8 mouse cellular contexts compared by ENCODE assay signal in genomic region chr9:73557805-73558204, GRCm38 (mm10).
DNase-seq lines count a peak whose midpoint lies in the region; ATAC-seq lines count a peak whose summit lies in the region.
"Had no signal": no experiment of that assay in that cellular context is flagged by ENCODE, and none has a peak within 500 bp of the region (broad histone marks: within the 10 kb centered on the region; RNA-seq: fewer than 3 reads in every experiment).

No protein-coding gene starts in this region.

- no peaks in the 10 kb centered on the region for H3K9me3 ChIP-seq in liver, embryonic 12.5 days (replicated peaks)
- no peaks in the 10 kb centered on the region for H3K9me3 ChIP-seq in lung, embryonic 16.5 days (ENCODE audit: control insufficient read depth, low read length)
- H3K9me3 ChIP-seq: lung, embryonic 15.5 days had no signal

- 74% methylated on average over 2 of the region's 2 CpGs for WGBS in liver, embryonic 12.5 days (ENCODE audit: insufficient replicate concordance)
- WGBS in lung, embryonic 16.5 days = 30% methylated on average over 2 of the region's 2 CpGs

- H3K27ac ChIP-seq in liver, embryonic 12.5 days = no peak overlapping the region
- H3K27ac ChIP-seq in lung, embryonic 16.5 days (ENCODE audit: low read length) = no peak overlapping the region
- H3K27ac ChIP-seq: lung, embryonic 15.5 days had no signal

- ATAC-seq in liver, embryonic 12.5 days = no peak
- peak; percentile 72; the same call in 1 of the 2 replicates for ATAC-seq in common myeloid progenitor, adult 5-6 weeks (replicated peaks; ENCODE audit: low read depth, poor library complexity, severe bottlenecking)
- peak; percentile 54; the same call in 1 of the 2 replicates for ATAC-seq in lung, embryonic 16.5 days (ENCODE audit: low read depth)

- no peak overlapping the region for H3K4me3 ChIP-seq in liver, embryonic 12.5 days
- H3K4me3 ChIP-seq in lung, embryonic 16.5 days (ENCODE audit: low read length) = no peak overlapping the region
- H3K4me3 ChIP-seq: lung, embryonic 15.5 days had no signal

- H3K27me3 ChIP-seq in liver, embryonic 12.5 days (replicated peaks) = no peaks in the 10 kb centered on the region
- no peaks in the 10 kb centered on the region for H3K27me3 ChIP-seq in lung, embryonic 16.5 days (ENCODE audit: control insufficient read depth, insufficient read depth, low read depth, low read length)
- H3K27me3 ChIP-seq: lung, embryonic 15.5 days had no signal

- H3K36me3 ChIP-seq in liver, embryonic 12.5 days = no peaks in the 10 kb centered on the region
- H3K36me3 ChIP-seq in lung, embryonic 16.5 days (ENCODE audit: control insufficient read depth, insufficient read depth, low read length) = no peaks in the 10 kb centered on the region
- H3K36me3 ChIP-seq: lung, embryonic 15.5 days had no signal

- no peaks in the 10 kb centered on the region for H3K4me1 ChIP-seq in liver, embryonic 12.5 days
- H3K4me1 ChIP-seq in lung, embryonic 16.5 days (replicated peaks; ENCODE audit: control insufficient read depth, insufficient read depth, low read length) = no peaks in the 10 kb centered on the region
- H3K4me1 ChIP-seq: lung, embryonic 15.5 days had no signal

- DNase-seq in liver = peak; percentile 38
- peak; percentile 49 for DNase-seq in adrenal gland, adult 2 months
- peak; percentile 77 for DNase-seq in kidney, postnatal 10 days
- DNase-seq in spleen, adult 12 weeks (ENCODE audit: low spot score) = peak; percentile 1

- H3K4me2 ChIP-seq in liver, embryonic 12.5 days = no peak overlapping the region
- H3K4me2 ChIP-seq in lung, embryonic 16.5 days (ENCODE audit: low read depth, low read length) = no peak overlapping the region
- H3K4me2 ChIP-seq: lung, embryonic 15.5 days had no signal

- H3K9ac ChIP-seq in liver, embryonic 12.5 days = no peak overlapping the region
- no peak overlapping the region for H3K9ac ChIP-seq in lung, embryonic 16.5 days (ENCODE audit: low read length)
- H3K9ac ChIP-seq: lung, embryonic 15.5 days had no signal

Comparison
In these comparisons a context has a peak if more than half of its experiments do, and no peak if none do; other contexts are left out.
1. DNase-seq: peak in every context shown above with its lines; median percentile 77 in kidney, postnatal 10 days; 49 in adrenal gland, adult 2 months; 38 in liver; 1 in spleen, adult 12 weeks.